Mouse (Mus musculus): Measurements from ENCODE around the gene Vma21. TPM values are rescaled to one million over a fixed set of nuclear protein-coding genes. Genes with fewer than 3 reads are reported as not detected.

The Vma21 gene
- 10 to 100 TPM; 10.8 to 11.7 TPM for total RNA-seq (2023)

GRCm38 (mm10) chrX:71815631-71816345, at the start of gene Vma21:
Gene Vma21 (plus strand): TSS chrX:71815924.

Other genes starting within 250 kb of the Vma21 start
- gene Gpr50, start 152.3 kb upstream of the Vma21 start, total RNA-seq (2023): not detected
- gene Gm1141, start 105.1 kb downstream of the Vma21 start, total RNA-seq (2023): not detected
- not detected for gene Prrg3, start 146.7 kb downstream of the Vma21 start, total RNA-seq (2023)
- gene Fate1, start 157.1 kb downstream of the Vma21 start, total RNA-seq (2023): not detected
- not detected for gene Cnga2, start 175.9 kb downstream of the Vma21 start, total RNA-seq (2023)